Mouse (Mus musculus): ENCODE measurements around the gene Acat1. TPM values are rescaled to one million over a fixed set of nuclear protein-coding genes. Genes with fewer than 3 reads are reported as not detected.

The Acat1 gene
- polyA plus RNA-seq (2015; fragmentation: Nextera tagmentation; extraction: Ambion mirVana): 167 and 174 TPM in 2 replicates

- H3K4me1 ChIP-seq (ENCODE audit: control insufficient read depth, insufficient read depth, low read length): peaks cover 9% of the 10 kb centered on the region; the same call in 1 of the 2 replicates
- H3K36me3 ChIP-seq (ENCODE audit: control insufficient read depth, insufficient read depth, low read length): 0 out of 2 replicates have a peak, but pooled peaks cover 2% of the 10 kb centered on the region
- H3K27ac ChIP-seq (ENCODE audit: low read length): peak within 1 kb of the TSS; percentile 80
- WGBS: 3% methylated on average over 52 of the region's 52 CpGs
- peak within 1 kb of the TSS; percentile 86 for H3K4me3 ChIP-seq (ENCODE audit: low read length)
- peak within 1 kb of the TSS; percentile 88 for H3K4me2 ChIP-seq (ENCODE audit: low read depth, low read length)
- peak; percentile 99 for ATAC-seq
- H3K9ac ChIP-seq (ENCODE audit: low read depth, low read length): peak within 1 kb of the TSS; percentile 92
- no peaks in the 10 kb centered on the region for H3K9me3 ChIP-seq (ENCODE audit: control insufficient read depth, low read length)
- H3K27me3 ChIP-seq (replicated peaks; ENCODE audit: control insufficient read depth, insufficient read depth, low read length): no peaks in the 10 kb centered on the region
Measured at GRCm38 (mm10) chr9:53609968-53610781, at the start of gene Acat1. Acat1 (minus strand) TSS chr9:53610382.

GRCm38 (mm10) chr9:53634796-53635195 lies 24.6 kb upstream of the Acat1 start:
- H3K27me3 ChIP-seq (replicated peaks; ENCODE audit: control insufficient read depth, insufficient read depth, low read length): no peaks in the 10 kb centered on the region
- no peak for ATAC-seq
- H3K9me3 ChIP-seq (ENCODE audit: control insufficient read depth, low read length): no peaks in the 10 kb centered on the region
- no peaks in the 10 kb centered on the region; the same call in none of the 2 replicates for H3K36me3 ChIP-seq (ENCODE audit: control insufficient read depth, insufficient read depth, low read length)
- no peak overlapping the region for H3K4me2 ChIP-seq (ENCODE audit: low read depth, low read length)
- H3K9ac ChIP-seq (ENCODE audit: low read depth, low read length): no peak overlapping the region
- H3K27ac ChIP-seq (ENCODE audit: low read length): no peak overlapping the region
- WGBS: 94% methylated on average over 6 of the region's 6 CpGs
- H3K4me1 ChIP-seq (ENCODE audit: control insufficient read depth, insufficient read depth, low read length): no peaks in the 10 kb centered on the region
- H3K4me3 ChIP-seq (ENCODE audit: low read length): no peak overlapping the region

DNA sequence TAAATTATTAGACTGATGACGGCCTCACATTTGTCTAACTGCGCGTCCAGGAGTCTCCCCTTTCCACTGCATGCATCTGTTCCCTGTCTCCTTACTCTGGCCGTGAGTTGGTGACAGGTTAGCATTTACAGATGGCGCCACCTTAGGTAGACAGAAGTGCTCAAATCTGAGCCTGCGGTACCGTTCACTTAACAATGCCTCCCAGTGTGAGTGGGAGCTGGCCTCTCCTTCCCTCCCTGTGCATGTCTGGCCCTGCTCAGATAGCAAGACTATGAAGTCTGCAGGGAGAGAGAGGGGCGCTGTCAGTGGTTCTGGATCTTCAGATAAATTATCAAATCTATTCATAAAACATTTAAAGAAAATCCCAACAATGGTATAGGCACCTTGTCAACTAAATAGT lies 5.1 kb upstream of the Acat1 start:
- Histone ChIP-seq H3K27me3 (replicated peaks; ENCODE audit: control insufficient read depth, insufficient read depth, low read length) (no peaks in the 10 kb centered on the region), H3K36me3 (ENCODE audit: control insufficient read depth, insufficient read depth, low read length) (peaks cover 6% of the 10 kb centered on the region; the same call in 1 of the 2 replicates), H3K9ac (ENCODE audit: low read depth, low read length) (no peak overlapping the region), H3K4me1 (ENCODE audit: control insufficient read depth, insufficient read depth, low read length) (no peaks in the 10 kb centered on the region), H3K27ac (ENCODE audit: low read length) (no peak overlapping the region), H3K4me3 (ENCODE audit: low read length) (no peak overlapping the region), H3K4me2 (ENCODE audit: low read depth, low read length) (no peak overlapping the region), H3K9me3 (ENCODE audit: control insufficient read depth, low read length) (no peaks in the 10 kb centered on the region)
- ATAC-seq: no peak
- WGBS: 68% methylated on average over 8 of the region's 8 CpGs

GRCm38 (mm10) chr9:53614286-53614685 lies 4.1 kb upstream of the Acat1 start:
- Histone ChIP-seq H3K9ac (ENCODE audit: low read depth, low read length) (no peak overlapping the region), H3K9me3 (ENCODE audit: control insufficient read depth, low read length) (no peaks in the 10 kb centered on the region), H3K27me3 (replicated peaks; ENCODE audit: control insufficient read depth, insufficient read depth, low read length) (no peaks in the 10 kb centered on the region), H3K4me2 (ENCODE audit: low read depth, low read length) (no peak overlapping the region), H3K4me3 (ENCODE audit: low read length) (no peak overlapping the region), H3K36me3 (ENCODE audit: control insufficient read depth, insufficient read depth, low read length) (peaks cover 6% of the 10 kb centered on the region; the same call in 1 of the 2 replicates), H3K4me1 (ENCODE audit: control insufficient read depth, insufficient read depth, low read length) (peaks cover under 1% of the 10 kb centered on the region; the same call in 1 of the 2 replicates), H3K27ac (ENCODE audit: low read length) (no peak overlapping the region)
- ATAC-seq: no peak
- 72% methylated on average over 4 of the region's 4 CpGs for WGBS

GRCm38 (mm10) chr9:53609306-53609967 lies 745 bp downstream of the Acat1 start:
- Histone ChIP-seq H3K4me3 (ENCODE audit: low read length) (peak overlapping the region; percentile 86), H3K4me1 (ENCODE audit: control insufficient read depth, insufficient read depth, low read length) (peaks cover 15% of the 10 kb centered on the region), H3K27me3 (replicated peaks; ENCODE audit: control insufficient read depth, insufficient read depth, low read length) (no peaks in the 10 kb centered on the region), H3K36me3 (ENCODE audit: control insufficient read depth, insufficient read depth, low read length) (no peaks in the 10 kb centered on the region), H3K27ac (ENCODE audit: low read length) (peak overlapping the region; percentile 80), H3K9me3 (ENCODE audit: control insufficient read depth, low read length) (no peaks in the 10 kb centered on the region), H3K9ac (ENCODE audit: low read depth, low read length) (peak overlapping the region; percentile 92), H3K4me2 (ENCODE audit: low read depth, low read length) (peak overlapping the region; percentile 88)
- WGBS: 59% methylated on average over 12 of the region's 12 CpGs
- ATAC-seq: peak; percentile 41; the same call in 1 of the 2 replicates

GRCm38 (mm10) chr9:53607816-53608215 lies 2.4 kb downstream of the Acat1 start:
- Histone ChIP-seq H3K4me2 (ENCODE audit: low read depth, low read length) (no peak overlapping the region), H3K36me3 (ENCODE audit: control insufficient read depth, insufficient read depth, low read length) (no peaks in the 10 kb centered on the region), H3K9ac (ENCODE audit: low read depth, low read length) (no peak overlapping the region), H3K27me3 (replicated peaks; ENCODE audit: control insufficient read depth, insufficient read depth, low read length) (no peaks in the 10 kb centered on the region), H3K27ac (ENCODE audit: low read length) (no peak overlapping the region), H3K9me3 (ENCODE audit: control insufficient read depth, low read length) (no peaks in the 10 kb centered on the region), H3K4me1 (ENCODE audit: control insufficient read depth, insufficient read depth, low read length) (peaks cover 27% of the 10 kb centered on the region), H3K4me3 (ENCODE audit: low read length) (no peak overlapping the region)
- WGBS: 91% methylated on average over 4 of the region's 4 CpGs
- no peak for ATAC-seq

GRCm38 (mm10) chr9:53607192-53607591 lies 3.0 kb downstream of the Acat1 start:
- no peaks in the 10 kb centered on the region for H3K9me3 ChIP-seq (ENCODE audit: control insufficient read depth, low read length)
- peaks cover 27% of the 10 kb centered on the region for H3K4me1 ChIP-seq (ENCODE audit: control insufficient read depth, insufficient read depth, low read length)
- WGBS: 89% methylated on average over 3 of the region's 3 CpGs
- no peak overlapping the region for H3K4me2 ChIP-seq (ENCODE audit: low read depth, low read length)
- ATAC-seq: no peak
- no peak overlapping the region for H3K4me3 ChIP-seq (ENCODE audit: low read length)
- no peaks in the 10 kb centered on the region for H3K36me3 ChIP-seq (ENCODE audit: control insufficient read depth, insufficient read depth, low read length)
- H3K27ac ChIP-seq (ENCODE audit: low read length): no peak overlapping the region
- H3K9ac ChIP-seq (ENCODE audit: low read depth, low read length): no peak overlapping the region
- H3K27me3 ChIP-seq (replicated peaks; ENCODE audit: control insufficient read depth, insufficient read depth, low read length): no peaks in the 10 kb centered on the region

- Histone ChIP-seq H3K9me3 (ENCODE audit: control insufficient read depth, low read length) (no peaks in the 10 kb centered on the region), H3K27me3 (replicated peaks; ENCODE audit: control insufficient read depth, insufficient read depth, low read length) (no peaks in the 10 kb centered on the region), H3K36me3 (ENCODE audit: control insufficient read depth, insufficient read depth, low read length) (no peaks in the 10 kb centered on the region), H3K4me3 (ENCODE audit: low read length) (no peak overlapping the region), H3K27ac (ENCODE audit: low read length) (no peak overlapping the region), H3K4me2 (ENCODE audit: low read depth, low read length) (no peak overlapping the region), H3K4me1 (ENCODE audit: control insufficient read depth, insufficient read depth, low read length) (peaks cover 27% of the 10 kb centered on the region), H3K9ac (ENCODE audit: low read depth, low read length) (no peak overlapping the region)
- WGBS: 91% methylated on average over 5 of the region's 5 CpGs
- ATAC-seq: no peak
Measured at GRCm38 (mm10) chr9:53604954-53605353, 5.2 kb downstream of the Acat1 start.

GRCm38 (mm10) chr9:53603849-53604248 lies 6.3 kb downstream of the Acat1 start:
- peak overlapping the region; percentile 34 for H3K27ac ChIP-seq (ENCODE audit: low read length)
- 49% methylated on average over 3 of the region's 3 CpGs for WGBS
- peaks cover 23% of the 10 kb centered on the region for H3K4me1 ChIP-seq (ENCODE audit: control insufficient read depth, insufficient read depth, low read length)
- H3K4me3 ChIP-seq (ENCODE audit: low read length): no peak overlapping the region
- H3K9me3 ChIP-seq (ENCODE audit: control insufficient read depth, low read length): no peaks in the 10 kb centered on the region
- no peaks in the 10 kb centered on the region for H3K36me3 ChIP-seq (ENCODE audit: control insufficient read depth, insufficient read depth, low read length)
- H3K4me2 ChIP-seq (ENCODE audit: low read depth, low read length): no peak overlapping the region
- no peaks in the 10 kb centered on the region for H3K27me3 ChIP-seq (replicated peaks; ENCODE audit: control insufficient read depth, insufficient read depth, low read length)
- no peak overlapping the region for H3K9ac ChIP-seq (ENCODE audit: low read depth, low read length)
- ATAC-seq: peak; percentile 79
